Mouse (Mus musculus): ENCODE measurements at regions not wholly inside any gene's neighbourhood (a gene's known extent, or its start where the extent isn't known, plus 50 kb on each side); places are given as distances from the start of the nearest gene placed in this dataset.

GRCm38 (mm10) chr6:116935024-116935423, 218.3 kb upstream of the Tmem72 start:
- H3K9ac ChIP-seq (ENCODE audit: low read length), result no peak overlapping the region
- H3K4me3 ChIP-seq (ENCODE audit: low read length), result no peak overlapping the region
- no peaks in the 10 kb centered on the region for H3K9me3 ChIP-seq (replicated peaks; ENCODE audit: control insufficient read depth, low read length)
- no peak overlapping the region for H3K4me2 ChIP-seq (ENCODE audit: low read depth, low read length)
- no peak for ATAC-seq (replicated peaks; ENCODE audit: extremely low read depth, insufficient read depth, low FRiP score)
- H3K36me3 ChIP-seq (ENCODE audit: control insufficient read depth, insufficient read depth), result no peaks in the 10 kb centered on the region
- H3K4me1 ChIP-seq (ENCODE audit: control insufficient read depth, insufficient read depth, low read length), result no peaks in the 10 kb centered on the region
- WGBS, result 68% methylated on average over 3 of the region's 3 CpGs
- no peak overlapping the region for H3K27ac ChIP-seq (ENCODE audit: low read length)
- no peaks in the 10 kb centered on the region for H3K27me3 ChIP-seq (ENCODE audit: control insufficient read depth, insufficient read depth, low read length)

- Histone ChIP-seq H3K27ac (ENCODE audit: low read length) (no peak overlapping the region), H3K9me3 (replicated peaks; ENCODE audit: control insufficient read depth, low read length) (no peaks in the 10 kb centered on the region), H3K4me3 (ENCODE audit: low read length) (no peak overlapping the region), H3K9ac (ENCODE audit: low read length) (no peak overlapping the region), H3K4me1 (ENCODE audit: control insufficient read depth, insufficient read depth, low read length) (peaks cover 2% of the 10 kb centered on the region; the same call in 1 of the 2 replicates), H3K27me3 (ENCODE audit: control insufficient read depth, insufficient read depth, low read length) (no peaks in the 10 kb centered on the region), H3K36me3 (ENCODE audit: control insufficient read depth, insufficient read depth) (no peaks in the 10 kb centered on the region), H3K4me2 (ENCODE audit: low read depth, low read length) (no peak overlapping the region)
- ATAC-seq (replicated peaks; ENCODE audit: extremely low read depth, insufficient read depth, low FRiP score), result no peak
- WGBS, result 70% methylated on average over 9 of the region's 9 CpGs
These were observed 224.9 kb upstream of the Tmem72 start for GRCm38 (mm10) chr6:116941576-116941975.

GRCm38 (mm10) chr6:116942696-116943095, 225.6 kb upstream of the Cxcl12 start:
- Histone ChIP-seq H3K9ac (ENCODE audit: low read length) (no peak overlapping the region), H3K27me3 (ENCODE audit: control insufficient read depth, insufficient read depth, low read length) (no peaks in the 10 kb centered on the region), H3K4me1 (ENCODE audit: control insufficient read depth, insufficient read depth, low read length) (peaks cover 2% of the 10 kb centered on the region; the same call in 1 of the 2 replicates), H3K36me3 (ENCODE audit: control insufficient read depth, insufficient read depth) (no peaks in the 10 kb centered on the region), H3K4me2 (ENCODE audit: low read depth, low read length) (no peak overlapping the region), H3K27ac (ENCODE audit: low read length) (no peak overlapping the region), H3K9me3 (replicated peaks; ENCODE audit: control insufficient read depth, low read length) (no peaks in the 10 kb centered on the region), H3K4me3 (ENCODE audit: low read length) (no peak overlapping the region)
- 79% methylated on average over 8 of the region's 8 CpGs for WGBS
- ATAC-seq (replicated peaks; ENCODE audit: extremely low read depth, insufficient read depth, low FRiP score), result no peak

- Histone ChIP-seq H3K4me2 (ENCODE audit: low read depth, low read length) (no peak overlapping the region), H3K4me1 (ENCODE audit: control insufficient read depth, insufficient read depth, low read length) (peaks cover 2% of the 10 kb centered on the region; the same call in 1 of the 2 replicates), H3K27ac (ENCODE audit: low read length) (no peak overlapping the region), H3K27me3 (ENCODE audit: control insufficient read depth, insufficient read depth, low read length) (no peaks in the 10 kb centered on the region), H3K36me3 (ENCODE audit: control insufficient read depth, insufficient read depth) (no peaks in the 10 kb centered on the region), H3K9ac (ENCODE audit: low read length) (no peak overlapping the region), H3K9me3 (replicated peaks; ENCODE audit: control insufficient read depth, low read length) (no peaks in the 10 kb centered on the region), H3K4me3 (ENCODE audit: low read length) (no peak overlapping the region)
- WGBS, result 43% methylated on average over 8 of the region's 8 CpGs
- no peak for ATAC-seq (replicated peaks; ENCODE audit: extremely low read depth, insufficient read depth, low FRiP score)
These were observed 222.1 kb upstream of the Cxcl12 start for GRCm38 (mm10) chr6:116946083-116946732.

GRCm38 (mm10) chr6:116959611-116960010, 208.7 kb upstream of the Cxcl12 start:
- ATAC-seq (replicated peaks; ENCODE audit: extremely low read depth, insufficient read depth, low FRiP score), result no peak
- WGBS, result 75% methylated on average over 13 of the region's 13 CpGs
- H3K4me3 ChIP-seq (ENCODE audit: low read length), result no peak overlapping the region

GRCm38 (mm10) chr6:116960641-116961040, 207.7 kb upstream of the Cxcl12 start:
- Histone ChIP-seq H3K4me2 (ENCODE audit: low read depth, low read length) (no peak overlapping the region), H3K4me3 (ENCODE audit: low read length) (no peak overlapping the region), H3K9me3 (replicated peaks; ENCODE audit: control insufficient read depth, low read length) (no peaks in the 10 kb centered on the region), H3K9ac (ENCODE audit: low read length) (no peak overlapping the region), H3K36me3 (ENCODE audit: control insufficient read depth, insufficient read depth) (no peaks in the 10 kb centered on the region), H3K27ac (ENCODE audit: low read length) (no peak overlapping the region), H3K27me3 (ENCODE audit: control insufficient read depth, insufficient read depth, low read length) (no peaks in the 10 kb centered on the region), H3K4me1 (ENCODE audit: control insufficient read depth, insufficient read depth, low read length) (no peaks in the 10 kb centered on the region)
- 48% methylated on average over 3 of the region's 3 CpGs for WGBS
- ATAC-seq (replicated peaks; ENCODE audit: extremely low read depth, insufficient read depth, low FRiP score), result no peak

More at GRCm38 (mm10) chr6:116959611-116960010, 208.7 kb upstream of the Cxcl12 start:
- no peaks in the 10 kb centered on the region for H3K27me3 ChIP-seq (ENCODE audit: control insufficient read depth, insufficient read depth, low read length)
- H3K4me1 ChIP-seq (ENCODE audit: control insufficient read depth, insufficient read depth, low read length), result no peaks in the 10 kb centered on the region
- H3K27ac ChIP-seq (ENCODE audit: low read length), result no peak overlapping the region
- no peaks in the 10 kb centered on the region for H3K9me3 ChIP-seq (replicated peaks; ENCODE audit: control insufficient read depth, low read length)
- H3K36me3 ChIP-seq (ENCODE audit: control insufficient read depth, insufficient read depth), result no peaks in the 10 kb centered on the region
- H3K4me2 ChIP-seq (ENCODE audit: low read depth, low read length), result no peak overlapping the region
- H3K9ac ChIP-seq (ENCODE audit: low read length), result no peak overlapping the region

GRCm38 (mm10) chr6:116966436-116966835, 201.9 kb upstream of the Cxcl12 start:
- H3K27ac ChIP-seq (ENCODE audit: low read length), result no peak overlapping the region
- no peaks in the 10 kb centered on the region for H3K4me1 ChIP-seq (ENCODE audit: control insufficient read depth, insufficient read depth, low read length)
- no peak overlapping the region for H3K4me2 ChIP-seq (ENCODE audit: low read depth, low read length)
- no peak overlapping the region for H3K4me3 ChIP-seq (ENCODE audit: low read length)
- no peaks in the 10 kb centered on the region for H3K9me3 ChIP-seq (replicated peaks; ENCODE audit: control insufficient read depth, low read length)
- no peak overlapping the region for H3K9ac ChIP-seq (ENCODE audit: low read length)
- WGBS, result 23% methylated on average over 3 of the region's 3 CpGs
- no peak for ATAC-seq (replicated peaks; ENCODE audit: extremely low read depth, insufficient read depth, low FRiP score)
- H3K36me3 ChIP-seq (ENCODE audit: control insufficient read depth, insufficient read depth), result no peaks in the 10 kb centered on the region
- no peaks in the 10 kb centered on the region for H3K27me3 ChIP-seq (ENCODE audit: control insufficient read depth, insufficient read depth, low read length)

GRCm38 (mm10) chr6:116969381-116969910, 198.9 kb upstream of the Cxcl12 start:
- Histone ChIP-seq H3K9ac (ENCODE audit: low read length) (no peak overlapping the region), H3K4me3 (ENCODE audit: low read length) (no peak overlapping the region), H3K4me2 (ENCODE audit: low read depth, low read length) (no peak overlapping the region), H3K27ac (ENCODE audit: low read length) (no peak overlapping the region), H3K4me1 (ENCODE audit: control insufficient read depth, insufficient read depth, low read length) (no peaks in the 10 kb centered on the region), H3K27me3 (ENCODE audit: control insufficient read depth, insufficient read depth, low read length) (no peaks in the 10 kb centered on the region), H3K36me3 (ENCODE audit: control insufficient read depth, insufficient read depth) (no peaks in the 10 kb centered on the region), H3K9me3 (replicated peaks; ENCODE audit: control insufficient read depth, low read length) (no peaks in the 10 kb centered on the region)
- no peak for ATAC-seq (replicated peaks; ENCODE audit: extremely low read depth, insufficient read depth, low FRiP score)
- 41% methylated on average over 9 of the region's 9 CpGs for WGBS

GRCm38 (mm10) chr6:116974841-116975240, 193.5 kb upstream of the Cxcl12 start:
- H3K9me3 ChIP-seq (replicated peaks; ENCODE audit: control insufficient read depth, low read length), result no peaks in the 10 kb centered on the region
- H3K4me3 ChIP-seq (ENCODE audit: low read length), result no peak overlapping the region
- H3K4me2 ChIP-seq (ENCODE audit: low read depth, low read length), result no peak overlapping the region
- H3K27me3 ChIP-seq (ENCODE audit: control insufficient read depth, insufficient read depth, low read length), result no peaks in the 10 kb centered on the region
- no peak overlapping the region for H3K27ac ChIP-seq (ENCODE audit: low read length)
- H3K9ac ChIP-seq (ENCODE audit: low read length), result no peak overlapping the region
- no peaks in the 10 kb centered on the region for H3K36me3 ChIP-seq (ENCODE audit: control insufficient read depth, insufficient read depth)
- 78% methylated on average over 3 of the region's 3 CpGs for WGBS
- no peaks in the 10 kb centered on the region for H3K4me1 ChIP-seq (ENCODE audit: control insufficient read depth, insufficient read depth, low read length)
- no peak for ATAC-seq (replicated peaks; ENCODE audit: extremely low read depth, insufficient read depth, low FRiP score)

Data from heart, embryonic 16.5 days (tissue).